Mouse (Mus musculus) CH12.LX (cell line): ENCODE measurements around the gene Tmem132c.

Experiments used
- BHLHE40 ChIP-seq: IDR thresholded peaks from 2 replicates; pipeline ENCODE4 v1.6.1; 2011; ENCODE audit warnings: mild to moderate bottlenecking, low read depth, low read length, improper control_type of control experiment
- CHD1 ChIP-seq: IDR thresholded peaks from 2 replicates; pipeline ENCODE4 v1.6.1; 2012; ENCODE audit warnings: low read depth, low read length, improper control_type of control experiment, inconsistent platforms
- CTCF ChIP-seq, 2 experiments: IDR thresholded peaks in 1 of 2; conservative IDR thresholded peaks in 1 of 2; 2 replicates each; pipeline ENCODE4 v1.5.1; 2011 to 2012; ENCODE audit warnings: low read depth in 2 of 2, low read length in 2 of 2, improper control_type of control experiment in 1 of 2, inconsistent platforms in 1 of 2, mild to moderate bottlenecking in 1 of 2, moderate library complexity in 1 of 2
- EP300 ChIP-seq: IDR thresholded peaks from 2 replicates; pipeline ENCODE4 v1.6.1; 2011; ENCODE audit warnings: low read length, improper control_type of control experiment
- MAZ ChIP-seq: IDR thresholded peaks from 2 replicates; pipeline ENCODE4 v1.6.1; 2012; ENCODE audit warnings: low read depth, mild to moderate bottlenecking, inconsistent platforms, low read length, improper control_type of control experiment, moderate library complexity
- MYC ChIP-seq: IDR thresholded peaks from 2 replicates; pipeline ENCODE4 v1.6.1; 2011; ENCODE audit warnings: low read depth, mild to moderate bottlenecking, improper control_type of control experiment, low read length
- NELFE ChIP-seq: IDR thresholded peaks from 2 replicates; pipeline ENCODE4 v1.6.1; 2011; ENCODE audit warnings: low read depth, low read length, improper control_type of control experiment
- POLR2A ChIP-seq: IDR thresholded peaks from 2 replicates; pipeline ENCODE4 v1.6.1; 2011; ENCODE audit warnings: low read depth, mild to moderate bottlenecking, improper control_type of control experiment, low read length
- RAD21 ChIP-seq: IDR thresholded peaks from 2 replicates; pipeline ENCODE4 v1.6.1; 2011; ENCODE audit warnings: low read depth, mild to moderate bottlenecking, low read length, improper control_type of control experiment, moderate library complexity
- SMC3 ChIP-seq: IDR thresholded peaks from 2 replicates; pipeline ENCODE4 v1.6.1; 2011; ENCODE audit warnings: low read depth, low read length, improper control_type of control experiment
- USF1 ChIP-seq: IDR thresholded peaks from 2 replicates; pipeline ENCODE4 v1.6.1; 2014; ENCODE audit warnings: low read depth, mild to moderate bottlenecking, inconsistent platforms, low read length, improper control_type of control experiment
- USF2 ChIP-seq: conservative IDR thresholded peaks from 2 replicates; pipeline ENCODE4 v1.6.1; 2011; ENCODE audit warnings: low read depth, low read length, improper control_type of control experiment
- ZMIZ1 ChIP-seq: IDR thresholded peaks from 2 replicates; pipeline ENCODE4 v1.6.1; 2012; ENCODE audit warnings: low read depth, mild to moderate bottlenecking, inconsistent platforms, low read length, improper control_type of control experiment

DNA sequence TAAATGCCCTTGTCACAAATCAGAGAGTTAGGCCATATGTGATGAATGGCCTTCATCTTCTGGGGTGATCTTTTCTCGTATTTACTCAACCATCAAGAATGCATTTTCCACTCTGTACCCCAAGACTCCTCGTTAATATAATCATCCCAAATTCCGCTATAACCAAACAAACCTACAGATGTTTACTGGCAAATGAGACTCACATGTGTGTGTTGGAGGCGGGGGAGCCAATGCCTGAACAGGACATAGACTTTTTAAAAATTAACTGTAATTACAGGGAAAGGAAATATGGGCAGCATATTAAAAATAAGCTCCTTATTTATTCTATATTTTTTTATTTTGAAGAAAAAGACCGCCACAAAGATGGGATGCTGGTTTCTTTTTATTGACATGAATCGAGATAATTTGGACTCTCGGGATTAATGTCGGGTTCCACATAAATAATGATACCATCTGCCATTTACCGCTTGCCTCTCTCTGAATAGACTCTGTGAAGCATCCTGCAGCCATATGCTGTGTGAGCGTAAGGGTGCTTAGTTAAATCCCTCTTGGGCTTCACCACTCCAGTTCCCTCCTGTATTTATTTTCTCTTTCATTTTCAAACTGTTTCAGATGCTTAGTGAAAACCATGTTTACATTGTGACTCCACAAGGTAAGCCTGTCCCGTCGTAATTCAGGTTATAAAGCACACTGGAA lies 105.6 kb downstream of the Tmem132c start:
- no peak for TF ChIP-seq CTCF (conservative IDR thresholded peaks at IDR 0.05 in 1 of 2, IDR thresholded peaks at IDR 0.05 in 1 of 2; ENCODE audit: low read depth in 2 of 2, low read length in 2 of 2)
- no peak for TF ChIP-seq POLR2A
- no peak for TF ChIP-seq USF1
- no peak for TF ChIP-seq MYC
- TF ChIP-seq EP300 = no peak
- TF ChIP-seq BHLHE40 = no peak
- TF ChIP-seq USF2 = no peak
- TF ChIP-seq MAZ = no peak
- TF ChIP-seq CHD1 = no peak
- TF ChIP-seq RAD21 = no peak
- TF ChIP-seq NELFE = no peak
- no peak for TF ChIP-seq SMC3
- TF ChIP-seq ZMIZ1 = no peak
